Mouse (Mus musculus) liver, embryonic 11.5 days (tissue): ENCODE results near the gene Ndufs2. TPM values are rescaled to one million over a fixed set of nuclear protein-coding genes. Genes with fewer than 3 reads are reported as not detected.

Experiments
- ATAC-seq: fragments of 200-750 bp; cut with Nextera tagmentation; replicated peaks from 2 replicates; pipeline ENCODE4 v1.8.0; 2017; ENCODE audit warnings: moderate number of reproducible peaks, mild to moderate bottlenecking, moderate TSS enrichment, moderate library complexity; ENCODE audit not compliant: low FRiP score
- DNase-seq: peaks from one replicate; pipeline ENCODE4 v3.0.0-alpha.2; 2017; ENCODE audit warnings: low spot score
- H3K27ac ChIP-seq: fragments of 300-500 bp; sonication (generic); 2 replicates; pipeline ENCODE4 v1.5.1; 2014; ENCODE audit warnings: mild to moderate bottlenecking, low read depth, low read length, control low read depth
- H3K27me3 ChIP-seq: fragments of 300-500 bp; sonication (generic); replicated peaks from 2 replicates; pipeline ENCODE4 v1.6.1; 2014; ENCODE audit warnings: low read length, mixed read lengths; ENCODE audit not compliant: control insufficient read depth, insufficient read depth
- H3K36me3 ChIP-seq: fragments of 300-500 bp; sonication (generic); 2 replicates; pipeline ENCODE4 v1.6.1; 2014; ENCODE audit warnings: mild to moderate bottlenecking, low read length, moderate library complexity, mixed read lengths; ENCODE audit not compliant: control insufficient read depth, insufficient read depth
- H3K4me1 ChIP-seq: fragments of 300-500 bp; sonication (generic); replicated peaks from 2 replicates; pipeline ENCODE4 v1.6.1; 2014; ENCODE audit warnings: low read length, mixed read lengths; ENCODE audit not compliant: control insufficient read depth, insufficient read depth
- H3K4me2 ChIP-seq: fragments of 300-500 bp; sonication (generic); 2 replicates; pipeline ENCODE4 v1.6.1; 2014; ENCODE audit warnings: mild to moderate bottlenecking, control low read depth, moderate library complexity
- H3K4me3 ChIP-seq: fragments of 300-500 bp; sonication (generic); 2 replicates; pipeline ENCODE4 v1.5.1; 2014; ENCODE audit warnings: low read depth, low read length, control low read depth
- H3K9ac ChIP-seq: fragments of 300-500 bp; sonication (generic); 2 replicates; pipeline ENCODE4 v1.6.1; 2014; ENCODE audit warnings: low read depth, low read length, control low read depth
- H3K9me3 ChIP-seq: fragments of 300-500 bp; sonication (generic); 2 replicates; pipeline ENCODE4 v1.6.1; 2016; ENCODE audit warnings: low read length, inconsistent platforms, mixed read lengths; ENCODE audit not compliant: control insufficient read depth
- WGBS: fragments of 180-500 bp; shearing (Covaris S2); extraction: QIAGEN DNeasy Blood & Tissue Kit; methylation state at CpG from one replicate; pipeline ENCODE4 v1.1.7; 2014; 5-methylcytosine and 5-hydroxymethylcytosine counted together
- polyA plus RNA-seq: library from polyadenylated mRNA; unstranded; fragments of >200 nt; fragmentation: Nextera tagmentation; extraction: Ambion mirVana; gene quantifications from 2 replicates; pipeline ENCODE4 v1.2.1, GENCODE M21; 2014

Gene Ndufs2
- polyA plus RNA-seq, 1 experiment from 2014 or later = 262 TPM

GRCm38 (mm10) chr1:171280916-171281527 lies 29.8 kb upstream of the Ndufs2 start, which contains the start of gene Ppox:
Ppox (minus strand) TSS chr1:171281186.
- Histone ChIP-seq H3K9me3 (no peaks in the 10 kb centered on the region), H3K4me3 (peak within 1 kb of the TSS; percentile 76), H3K9ac (peak within 1 kb of the TSS; percentile 94), H3K27me3 (no peaks in the 10 kb centered on the region), H3K27ac (peak within 1 kb of the TSS; percentile 99), H3K36me3 (peaks cover 35% of the 10 kb centered on the region), H3K4me2 (peak within 1 kb of the TSS; percentile 69), H3K4me1 (peaks cover 6% of the 10 kb centered on the region)
- peak; percentile 89 for DNase-seq
- under 1% methylated on average over 26 of the region's 26 CpGs for WGBS
- ATAC-seq = peak; percentile 96

- peak overlapping the region; percentile 76 for H3K4me3 ChIP-seq
- peak overlapping the region; percentile 94 for H3K9ac ChIP-seq
- 1% methylated on average over 25 of the region's 25 CpGs for WGBS
- H3K9me3 ChIP-seq = no peaks in the 10 kb centered on the region
- H3K4me2 ChIP-seq = peak overlapping the region; percentile 63
- H3K4me1 ChIP-seq = peaks cover 6% of the 10 kb centered on the region; the same call in 1 of the 2 replicates
- H3K27me3 ChIP-seq = no peaks in the 10 kb centered on the region
- peak overlapping the region; percentile 99 for H3K27ac ChIP-seq
- peak; percentile 53 for ATAC-seq
- DNase-seq = no peak
- H3K36me3 ChIP-seq = peaks cover 35% of the 10 kb centered on the region
Observed at GRCm38 (mm10) chr1:171280250-171280915, 29.2 kb upstream of the Ndufs2 start.

GRCm38 (mm10) chr1:171279721-171280120 lies 28.5 kb upstream of the Ndufs2 start:
- Histone ChIP-seq H3K27me3 (no peaks in the 10 kb centered on the region), H3K4me2 (peak overlapping the region; percentile 63), H3K27ac (peak overlapping the region; percentile 99), H3K9me3 (no peaks in the 10 kb centered on the region), H3K4me3 (peak overlapping the region; percentile 76), H3K4me1 (peaks cover 6% of the 10 kb centered on the region; the same call in 1 of the 2 replicates), H3K36me3 (peaks cover 36% of the 10 kb centered on the region), H3K9ac (peak overlapping the region; percentile 94)
- no peak for ATAC-seq
- peak; percentile 29 for DNase-seq
- 56% methylated on average over 5 of the region's 5 CpGs for WGBS

- Histone ChIP-seq H3K4me2 (peak overlapping the region; percentile 63), H3K9ac (peak overlapping the region; percentile 94), H3K4me3 (peak overlapping the region; percentile 76), H3K27me3 (no peaks in the 10 kb centered on the region), H3K4me1 (peaks cover 6% of the 10 kb centered on the region; the same call in 1 of the 2 replicates), H3K36me3 (peaks cover 38% of the 10 kb centered on the region), H3K27ac (no peak overlapping the region), H3K9me3 (no peaks in the 10 kb centered on the region)
- DNase-seq = peak; percentile 28
- 83% methylated on average over 14 of the region's 14 CpGs for WGBS
- ATAC-seq = no peak
Observed at GRCm38 (mm10) chr1:171279012-171279705, 28.0 kb upstream of the Ndufs2 start.

- peak overlapping the region; percentile 76 for H3K4me3 ChIP-seq
- WGBS = 95% methylated on average over 8 of the region's 8 CpGs
- H3K36me3 ChIP-seq = peaks cover 38% of the 10 kb centered on the region
- H3K9ac ChIP-seq = peak overlapping the region; percentile 28; the same call in 1 of the 2 replicates
- no peaks in the 10 kb centered on the region for H3K9me3 ChIP-seq
- H3K27me3 ChIP-seq = no peaks in the 10 kb centered on the region
- H3K27ac ChIP-seq = no peak overlapping the region
- H3K4me2 ChIP-seq = peak overlapping the region; percentile 63
- DNase-seq (no peak), ATAC-seq (no peak)
- H3K4me1 ChIP-seq = peaks cover 6% of the 10 kb centered on the region; the same call in 1 of the 2 replicates
Observed at GRCm38 (mm10) chr1:171278436-171278835, 27.2 kb upstream of the Ndufs2 start.

GRCm38 (mm10) chr1:171277736-171278135 lies 26.5 kb upstream of the Ndufs2 start:
- Histone ChIP-seq H3K4me1 (peaks cover 6% of the 10 kb centered on the region; the same call in 1 of the 2 replicates), H3K9me3 (no peaks in the 10 kb centered on the region), H3K27me3 (no peaks in the 10 kb centered on the region), H3K4me2 (peak overlapping the region; percentile 63), H3K27ac (no peak overlapping the region), H3K36me3 (peaks cover 41% of the 10 kb centered on the region), H3K9ac (no peak overlapping the region), H3K4me3 (0 out of 2 replicates have a peak overlapping the region, but pooled peaks have one; percentile 17)
- DNase-seq = no peak
- ATAC-seq = no peak
- WGBS = 87% methylated on average over 10 of the region's 10 CpGs

GRCm38 (mm10) chr1:171276110-171276748 lies 25.0 kb upstream of the Ndufs2 start:
- 92% methylated on average over 14 of the region's 14 CpGs for WGBS
- Histone ChIP-seq H3K27me3 (no peaks in the 10 kb centered on the region), H3K36me3 (peaks cover 45% of the 10 kb centered on the region), H3K27ac (no peak overlapping the region), H3K9me3 (no peaks in the 10 kb centered on the region), H3K4me3 (no peak overlapping the region), H3K4me1 (peaks cover 8% of the 10 kb centered on the region), H3K4me2 (no peak overlapping the region), H3K9ac (no peak overlapping the region)
- DNase-seq (no peak), ATAC-seq (no peak)

- WGBS = 91% methylated on average over 11 of the region's 11 CpGs
- ATAC-seq (no peak), DNase-seq (no peak)
- Histone ChIP-seq H3K4me2 (no peak overlapping the region), H3K27ac (no peak overlapping the region), H3K4me3 (no peak overlapping the region; the same call in 1 of the 2 replicates), H3K9ac (no peak overlapping the region), H3K9me3 (no peaks in the 10 kb centered on the region), H3K27me3 (no peaks in the 10 kb centered on the region), H3K36me3 (peaks cover 45% of the 10 kb centered on the region), H3K4me1 (peaks cover 12% of the 10 kb centered on the region)
Observed at GRCm38 (mm10) chr1:171275144-171275734, 24.1 kb upstream of the Ndufs2 start.
